14 mouse cellular contexts compared by ENCODE assay signal in the genomic region with DNA sequence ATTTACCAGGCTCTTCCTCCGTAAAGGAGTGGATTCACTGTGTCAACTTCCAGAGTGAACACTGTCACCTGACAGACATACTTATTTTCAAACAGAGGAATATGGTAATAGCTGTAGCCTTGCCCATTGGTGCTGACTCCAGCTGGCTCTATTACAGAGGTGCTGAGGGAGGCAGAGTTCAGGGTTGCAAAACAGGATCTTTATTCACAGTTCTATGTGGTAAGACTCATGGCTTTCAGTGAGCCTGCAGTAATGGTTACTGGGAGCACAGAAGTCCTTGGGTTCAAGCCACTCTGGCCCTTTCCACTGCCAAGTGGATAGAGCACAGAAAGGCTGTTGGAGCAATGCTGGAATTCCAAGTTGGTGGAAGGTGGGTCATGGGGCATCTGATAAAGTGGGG. TPM values are rescaled to one million over a fixed set of nuclear protein-coding genes. Genes with fewer than 3 reads are reported as not detected.
"Had no signal": no experiment of that assay in that cellular context is flagged by ENCODE, and none has a peak within 500 bp of the region (broad histone marks: within the 10 kb centered on the region; RNA-seq: fewer than 3 reads in every experiment).

No protein-coding gene starts in this region.

- DNase-seq: kidney, postnatal 36 days; layer of hippocampus, adult 9-11 months; layer of hippocampus, postnatal 36 days; lung, adult 18-20 months; midbrain, embryonic 14.5 days; thymus, postnatal 4 days had no signal

- H3K27me3 ChIP-seq: limb, embryonic 15.5 days; neural tube, embryonic 15.5 days had no signal

RNA-seq across cellular contexts. Expression of a gene that starts 18.4 kb away (rescaled TPM):
- total RNA-seq: layer of hippocampus, adult 18-20 months had no signal
- polyA plus RNA-seq: limb, embryonic 11.5 days; limb, embryonic 15.5 days; lung, embryonic 16.5 days; midbrain, embryonic 10.5 days; midbrain, embryonic 14.5 days; myocyte; neural tube, embryonic 11.5 days; neural tube, embryonic 15.5 days had no signal
